Mouse (Mus musculus): ENCODE measurements around the gene Stim1. TPM values are rescaled to one million over a fixed set of nuclear protein-coding genes. Genes with fewer than 3 reads are reported as not detected.

Gene Stim1
- polyA plus RNA-seq, 1 experiment from 2014 or later, result 14.3 TPM

GRCm38 (mm10) chr7:102370526-102370925 lies 102.9 kb downstream of the Stim1 start:
- no peak overlapping the region for H3K27ac ChIP-seq (ENCODE audit: low read depth, low read length)
- no peak for ATAC-seq (replicated peaks; ENCODE audit: low FRiP score)
- no peaks in the 10 kb centered on the region for H3K4me1 ChIP-seq (replicated peaks; ENCODE audit: control insufficient read depth, insufficient read depth, low read length)
- H3K4me2 ChIP-seq (ENCODE audit: low read depth, low read length, severe bottlenecking), result no peak overlapping the region
- no peak overlapping the region for H3K9ac ChIP-seq (ENCODE audit: low read length)
- DNase-seq (ENCODE audit: low spot score), result no peak
- WGBS, result 89% methylated on average over 5 of the region's 5 CpGs
- H3K36me3 ChIP-seq (ENCODE audit: control insufficient read depth, insufficient read depth, low read length), result no peaks in the 10 kb centered on the region
- no peak overlapping the region for H3K4me3 ChIP-seq (ENCODE audit: low read depth, low read length)
- H3K9me3 ChIP-seq (ENCODE audit: control insufficient read depth, low read length), result no peaks in the 10 kb centered on the region
- H3K27me3 ChIP-seq (ENCODE audit: control insufficient read depth, insufficient read depth, low read length), result no peaks in the 10 kb centered on the region

- no peak for ATAC-seq (replicated peaks; ENCODE audit: low FRiP score)
- Histone ChIP-seq H3K9me3 (ENCODE audit: control insufficient read depth, low read length) (no peaks in the 10 kb centered on the region), H3K36me3 (ENCODE audit: control insufficient read depth, insufficient read depth, low read length) (no peaks in the 10 kb centered on the region), H3K27ac (ENCODE audit: low read depth, low read length) (no peak overlapping the region), H3K4me2 (ENCODE audit: low read depth, low read length, severe bottlenecking) (no peak overlapping the region), H3K4me3 (ENCODE audit: low read depth, low read length) (no peak overlapping the region), H3K9ac (ENCODE audit: low read length) (no peak overlapping the region), H3K27me3 (ENCODE audit: control insufficient read depth, insufficient read depth, low read length) (no peaks in the 10 kb centered on the region), H3K4me1 (replicated peaks; ENCODE audit: control insufficient read depth, insufficient read depth, low read length) (no peaks in the 10 kb centered on the region)
- no peak for DNase-seq (ENCODE audit: low spot score)
- WGBS, result 93% methylated on average over 3 of the region's 3 CpGs
These were observed 105.9 kb downstream of the Stim1 start for GRCm38 (mm10) chr7:102373382-102374072.

- Histone ChIP-seq H3K9ac (ENCODE audit: low read length) (no peak overlapping the region), H3K27ac (ENCODE audit: low read depth, low read length) (no peak overlapping the region), H3K4me2 (ENCODE audit: low read depth, low read length, severe bottlenecking) (no peak overlapping the region), H3K4me1 (replicated peaks; ENCODE audit: control insufficient read depth, insufficient read depth, low read length) (no peaks in the 10 kb centered on the region), H3K4me3 (ENCODE audit: low read depth, low read length) (no peak overlapping the region), H3K9me3 (ENCODE audit: control insufficient read depth, low read length) (no peaks in the 10 kb centered on the region), H3K27me3 (ENCODE audit: control insufficient read depth, insufficient read depth, low read length) (no peaks in the 10 kb centered on the region), H3K36me3 (ENCODE audit: control insufficient read depth, insufficient read depth, low read length) (no peaks in the 10 kb centered on the region)
- 92% methylated on average over 7 of the region's 7 CpGs for WGBS
- no peak for ATAC-seq (replicated peaks; ENCODE audit: low FRiP score)
- no peak for DNase-seq (ENCODE audit: low spot score)
These were observed 115.6 kb downstream of the Stim1 start for GRCm38 (mm10) chr7:102383221-102383620.

GRCm38 (mm10) chr7:102385973-102386372 lies 118.4 kb downstream of the Stim1 start:
- Histone ChIP-seq H3K36me3 (ENCODE audit: control insufficient read depth, insufficient read depth, low read length) (no peaks in the 10 kb centered on the region), H3K27me3 (ENCODE audit: control insufficient read depth, insufficient read depth, low read length) (no peaks in the 10 kb centered on the region), H3K9me3 (ENCODE audit: control insufficient read depth, low read length) (no peaks in the 10 kb centered on the region), H3K4me2 (ENCODE audit: low read depth, low read length, severe bottlenecking) (no peak overlapping the region), H3K9ac (ENCODE audit: low read length) (no peak overlapping the region), H3K4me3 (ENCODE audit: low read depth, low read length) (no peak overlapping the region), H3K27ac (ENCODE audit: low read depth, low read length) (no peak overlapping the region), H3K4me1 (replicated peaks; ENCODE audit: control insufficient read depth, insufficient read depth, low read length) (no peaks in the 10 kb centered on the region)
- ATAC-seq (replicated peaks; ENCODE audit: low FRiP score) (no peak), DNase-seq (ENCODE audit: low spot score) (no peak)
- WGBS, result 88% methylated on average over 3 of the region's 3 CpGs

GRCm38 (mm10) chr7:102389082-102389481 lies 121.5 kb downstream of the Stim1 start:
- no peaks in the 10 kb centered on the region for H3K27me3 ChIP-seq (ENCODE audit: control insufficient read depth, insufficient read depth, low read length)
- no peaks in the 10 kb centered on the region for H3K4me1 ChIP-seq (replicated peaks; ENCODE audit: control insufficient read depth, insufficient read depth, low read length)
- DNase-seq (ENCODE audit: low spot score) (no peak), ATAC-seq (replicated peaks; ENCODE audit: low FRiP score) (no peak)
- H3K9me3 ChIP-seq (ENCODE audit: control insufficient read depth, low read length), result no peaks in the 10 kb centered on the region
- no peak overlapping the region for H3K4me2 ChIP-seq (ENCODE audit: low read depth, low read length, severe bottlenecking)
- 81% methylated on average over 5 of the region's 5 CpGs for WGBS
- no peaks in the 10 kb centered on the region for H3K36me3 ChIP-seq (ENCODE audit: control insufficient read depth, insufficient read depth, low read length)
- H3K9ac ChIP-seq (ENCODE audit: low read length), result no peak overlapping the region
- no peak overlapping the region for H3K27ac ChIP-seq (ENCODE audit: low read depth, low read length)
- no peak overlapping the region for H3K4me3 ChIP-seq (ENCODE audit: low read depth, low read length)

- 90% methylated on average over 2 of the region's 2 CpGs for WGBS
- ATAC-seq (replicated peaks; ENCODE audit: low FRiP score) (no peak), DNase-seq (ENCODE audit: low spot score) (no peak)
- H3K27me3 ChIP-seq (ENCODE audit: control insufficient read depth, insufficient read depth, low read length), result no peaks in the 10 kb centered on the region
- H3K27ac ChIP-seq (ENCODE audit: low read depth, low read length), result no peak overlapping the region
- no peaks in the 10 kb centered on the region for H3K9me3 ChIP-seq (ENCODE audit: control insufficient read depth, low read length)
- H3K36me3 ChIP-seq (ENCODE audit: control insufficient read depth, insufficient read depth, low read length), result no peaks in the 10 kb centered on the region
- H3K4me1 ChIP-seq (replicated peaks; ENCODE audit: control insufficient read depth, insufficient read depth, low read length), result no peaks in the 10 kb centered on the region
- no peak overlapping the region for H3K4me2 ChIP-seq (ENCODE audit: low read depth, low read length, severe bottlenecking)
- H3K4me3 ChIP-seq (ENCODE audit: low read depth, low read length), result no peak overlapping the region
- H3K9ac ChIP-seq (ENCODE audit: low read length), result no peak overlapping the region
These were observed 126.3 kb downstream of the Stim1 start for GRCm38 (mm10) chr7:102393898-102394297.

GRCm38 (mm10) chr7:102395894-102396293 lies 128.3 kb downstream of the Stim1 start:
- H3K9me3 ChIP-seq (ENCODE audit: control insufficient read depth, low read length), result no peaks in the 10 kb centered on the region

GRCm38 (mm10) chr7:102396331-102396730 lies 128.7 kb downstream of the Stim1 start:
- H3K9me3 ChIP-seq (ENCODE audit: control insufficient read depth, low read length), result no peaks in the 10 kb centered on the region
- ATAC-seq (replicated peaks; ENCODE audit: low FRiP score), result no peak
- WGBS, result 93% methylated on average over 3 of the region's 3 CpGs

More at GRCm38 (mm10) chr7:102395894-102396293, 128.3 kb downstream of the Stim1 start:
- DNase-seq (ENCODE audit: low spot score) (no peak), ATAC-seq (replicated peaks; ENCODE audit: low FRiP score) (no peak)
- WGBS, result 85% methylated on average over 7 of the region's 7 CpGs
- Histone ChIP-seq H3K36me3 (ENCODE audit: control insufficient read depth, insufficient read depth, low read length) (no peaks in the 10 kb centered on the region), H3K4me2 (ENCODE audit: low read depth, low read length, severe bottlenecking) (no peak overlapping the region), H3K4me3 (ENCODE audit: low read depth, low read length) (no peak overlapping the region), H3K27ac (ENCODE audit: low read depth, low read length) (no peak overlapping the region), H3K27me3 (ENCODE audit: control insufficient read depth, insufficient read depth, low read length) (no peaks in the 10 kb centered on the region), H3K4me1 (replicated peaks; ENCODE audit: control insufficient read depth, insufficient read depth, low read length) (0 out of 2 replicates have a peak, but pooled peaks cover 2% of the 10 kb centered on the region), H3K9ac (ENCODE audit: low read length) (no peak overlapping the region)

GRCm38 (mm10) chr7:102399180-102399731 lies 131.7 kb downstream of the Stim1 start:
- no peak overlapping the region for H3K9ac ChIP-seq (ENCODE audit: low read length)
- WGBS, result 17% methylated on average over 3 of the region's 3 CpGs
- no peak overlapping the region for H3K4me2 ChIP-seq (ENCODE audit: low read depth, low read length, severe bottlenecking)
- DNase-seq (ENCODE audit: low spot score) (no peak), ATAC-seq (replicated peaks; ENCODE audit: low FRiP score) (peak; percentile 46; the same call in 1 of the 2 replicates)
- H3K27me3 ChIP-seq (ENCODE audit: control insufficient read depth, insufficient read depth, low read length), result no peaks in the 10 kb centered on the region
- no peak overlapping the region for H3K27ac ChIP-seq (ENCODE audit: low read depth, low read length)
- H3K9me3 ChIP-seq (ENCODE audit: control insufficient read depth, low read length), result no peaks in the 10 kb centered on the region
- 0 out of 2 replicates have a peak, but pooled peaks cover 2% of the 10 kb centered on the region for H3K4me1 ChIP-seq (replicated peaks; ENCODE audit: control insufficient read depth, insufficient read depth, low read length)
- H3K36me3 ChIP-seq (ENCODE audit: control insufficient read depth, insufficient read depth, low read length), result no peaks in the 10 kb centered on the region
- H3K4me3 ChIP-seq (ENCODE audit: low read depth, low read length), result no peak overlapping the region

More at GRCm38 (mm10) chr7:102396331-102396730, 128.7 kb downstream of the Stim1 start:
- no peaks in the 10 kb centered on the region for H3K27me3 ChIP-seq (ENCODE audit: control insufficient read depth, insufficient read depth, low read length)
- H3K4me1 ChIP-seq (replicated peaks; ENCODE audit: control insufficient read depth, insufficient read depth, low read length), result 0 out of 2 replicates have a peak, but pooled peaks cover 2% of the 10 kb centered on the region
- no peaks in the 10 kb centered on the region for H3K36me3 ChIP-seq (ENCODE audit: control insufficient read depth, insufficient read depth, low read length)
- H3K27ac ChIP-seq (ENCODE audit: low read depth, low read length), result no peak overlapping the region
- no peak overlapping the region for H3K4me2 ChIP-seq (ENCODE audit: low read depth, low read length, severe bottlenecking)
- no peak for DNase-seq (ENCODE audit: low spot score)
- H3K4me3 ChIP-seq (ENCODE audit: low read depth, low read length), result no peak overlapping the region
- H3K9ac ChIP-seq (ENCODE audit: low read length), result no peak overlapping the region
